Mouse (Mus musculus) neutrophil, adult 5-6 weeks (primary cell): ENCODE data around the gene Pafah1b2. TPM values are rescaled to one million over a fixed set of nuclear protein-coding genes. Genes with fewer than 3 reads are reported as not detected.

Experiments used
- ATAC-seq: fragments of 151-379, 151-347 bp; 2 replicates; pipeline ENCODE4 v1.8.0; 2017; ENCODE audit warnings: mild to moderate bottlenecking, moderate TSS enrichment; ENCODE audit not compliant: insufficient number of reproducible peaks, poor library complexity, low FRiP score, severe bottlenecking; ENCODE audit errors: extremely low read depth
- total RNA-seq: library from RNA; stranded (forward); fragments of 200-1000 nt; gene quantifications from 2 replicates; pipeline ENCODE4 v1.2.3, GENCODE M21; 2017

The Pafah1b2 gene
- 66.4 and 75.7 TPM in 2 replicates for total RNA-seq

- peak; percentile 69 for ATAC-seq
These were observed at the start of gene Pafah1b2, which contains the start of gene Sik3 for GRCm38 (mm10) chr9:46012091-46013008. Gene Pafah1b2 (minus strand): TSS chr9:46012690. Gene Sik3 (plus strand): TSS chr9:46012820.

- no peak for ATAC-seq
These were observed 49.4 kb upstream of the Pafah1b2 start for GRCm38 (mm10) chr9:46061696-46062425.

- ATAC-seq, result no peak
These were observed 47.8 kb upstream of the Pafah1b2 start for GRCm38 (mm10) chr9:46060249-46060648.

GRCm38 (mm10) chr9:46058065-46058464, 45.6 kb upstream of the Pafah1b2 start:
- peak; percentile 34; the same call in 1 of the 2 replicates for ATAC-seq

- no peak for ATAC-seq
These were observed 40.6 kb upstream of the Pafah1b2 start for GRCm38 (mm10) chr9:46053014-46053666.

- no peak for ATAC-seq
These were observed 37.7 kb upstream of the Pafah1b2 start for GRCm38 (mm10) chr9:46050203-46050602.

GRCm38 (mm10) chr9:46049525-46049924, 37.0 kb upstream of the Pafah1b2 start:
- 0 out of 2 replicates have a peak, but pooled peaks have one; percentile 39 for ATAC-seq

GRCm38 (mm10) chr9:46046724-46047517, 34.4 kb upstream of the Pafah1b2 start:
- ATAC-seq, result no peak

- no peak for ATAC-seq
These were observed 31.1 kb upstream of the Pafah1b2 start for GRCm38 (mm10) chr9:46043626-46044025.

- no peak for ATAC-seq
These were observed 29.9 kb upstream of the Pafah1b2 start for GRCm38 (mm10) chr9:46042387-46042786.

- ATAC-seq, result no peak
These were observed 28.7 kb upstream of the Pafah1b2 start for GRCm38 (mm10) chr9:46041186-46041585.

GRCm38 (mm10) chr9:46038786-46039185, 26.3 kb upstream of the Pafah1b2 start:
- ATAC-seq, result no peak

GRCm38 (mm10) chr9:46036881-46037280, 24.4 kb upstream of the Pafah1b2 start:
- ATAC-seq, result no peak

- no peak for ATAC-seq
These were observed 22.9 kb upstream of the Pafah1b2 start for GRCm38 (mm10) chr9:46035290-46035871.

GRCm38 (mm10) chr9:46033862-46034261, 21.4 kb upstream of the Pafah1b2 start:
- ATAC-seq, result no peak

- no peak for ATAC-seq
These were observed 20.6 kb upstream of the Pafah1b2 start for GRCm38 (mm10) chr9:46033058-46033457.

- ATAC-seq, result no peak
These were observed 19.7 kb upstream of the Pafah1b2 start for GRCm38 (mm10) chr9:46032190-46032589.

GRCm38 (mm10) chr9:46030968-46031367, 18.5 kb upstream of the Pafah1b2 start:
- ATAC-seq, result no peak
